Mouse (Mus musculus) Patski (cell line): ENCODE results near the gene Tmem210. TPM values are rescaled to one million over a fixed set of nuclear protein-coding genes. Genes with fewer than 3 reads are reported as not detected.

Experiments used
- ATAC-seq: fragments of 100-300 bp; one replicate; pipeline ENCODE4 v1.8.0; 2021
- CTCF ChIA-PET: fragments of 350-600 bp; sonication (Branson Sonifier 250); formaldehyde crosslinking; loops from one replicate; lab custom pipeline; 2022; ENCODE audit warnings: inconsistent platforms; lab: Charles Lee
- POLR2A ChIA-PET: fragments of 350-600 bp; sonication (Branson Sonifier 250); formaldehyde crosslinking; loops from one replicate; lab custom pipeline; 2022; ENCODE audit warnings: antibody characterized with exemption, inconsistent platforms; lab: Charles Lee
- DNase-seq: peaks from one replicate; pipeline ENCODE4 v3.0.0-alpha.2; 2011; ENCODE audit warnings: low read depth, low spot score
- H3K27me3 ChIP-seq: fragments of 371-371 bp; one replicate; pipeline ENCODE4 v1.5.1; 2021
- CTCF ChIP-seq: fragments of 100-300 bp; IDR thresholded peaks from one replicate; pipeline ENCODE4 v1.5.1; 2021
- in situ Hi-C: fragments of 300-500 bp; cut with MboI; formaldehyde crosslinking; loops from 3 replicates; pipeline ENCODE4 v1.11.1; 2018; ENCODE audit warnings: low pct_unique_long_range_greater_than_20kb, mixed read lengths
- polyA plus RNA-seq: library from polyadenylated mRNA; unstranded; gene quantifications from one replicate; pipeline ENCODE4 v1.2.3, GENCODE M21; 2021

Gene Tmem210
- polyA plus RNA-seq, 1 experiment from 2014 or later, result not detected

- POLR2A ChIA-PET, result no interaction called here
- TF ChIP-seq CTCF, result peak; percentile 90
- DNase-seq (no peak), ATAC-seq (no peak)
- H3K27me3 ChIP-seq, result no peaks in the 10 kb centered on the region
- CTCF ChIA-PET, result interaction anchor here (0.9 to 2.6 kb wide), 12 partner anchors 9 to 122 kb away, joined by 3 to 13 read pairs (median 4); partner anchors contain the start of genes AL732309.1, Lrrc26 and Tmem210
- in situ Hi-C loops, result loop anchor here (5.0 kb wide), 1 partner anchor 53 kb away; the partner anchor contains the start of gene Man1b1
Measured at GRCm38 (mm10) chr2:25278928-25279882, 8.7 kb upstream of the Tmem210 start.

- no peaks in the 10 kb centered on the region for H3K27me3 ChIP-seq
- no peak for ATAC-seq
- ChIA-PET CTCF (interaction anchor here (1.3 kb wide), 1 partner anchor 9 kb away, joined by 3 read pairs; no protein-coding TSS in a partner anchor), POLR2A (interaction anchor here (1.8 kb wide), 1 partner anchor 11 kb away, joined by 6 read pairs; no protein-coding TSS in a partner anchor)
- in situ Hi-C loops, result no loop called here
- TF ChIP-seq CTCF, result no peak
- DNase-seq, result no peak
Measured at GRCm38 (mm10) chr2:25285551-25285950, 2.4 kb upstream of the Tmem210 start.

- no peak for TF ChIP-seq CTCF
- in situ Hi-C loops, result no loop called here
- CTCF ChIA-PET, result no interaction called here
- POLR2A ChIA-PET, result interaction anchor here (1.8 kb wide), 1 partner anchor 11 kb away, joined by 6 read pairs; no protein-coding TSS in a partner anchor
- ATAC-seq, result no peak
- no peaks in the 10 kb centered on the region for H3K27me3 ChIP-seq
- no peak for DNase-seq
Measured at GRCm38 (mm10) chr2:25286314-25286713, 1.6 kb upstream of the Tmem210 start.

- no peak for ATAC-seq
- no peak for TF ChIP-seq CTCF
- ChIA-PET POLR2A (interaction anchor here (0.5 kb wide), 1 partner anchor 27 kb away, joined by 4 read pairs; no protein-coding TSS in a partner anchor), CTCF (interaction anchor here (3.3 kb wide), 1 partner anchor 8 kb away, joined by 12 read pairs; no protein-coding TSS in a partner anchor)
- DNase-seq, result no peak
- in situ Hi-C loops, result no loop called here
- H3K27me3 ChIP-seq, result no peaks in the 10 kb centered on the region
Measured at GRCm38 (mm10) chr2:25286837-25287636, 908 bp upstream of the Tmem210 start.

GRCm38 (mm10) chr2:25288734-25289345, 895 bp downstream of the Tmem210 start:
- POLR2A ChIA-PET, result interaction anchor here (0.9 kb wide), 1 partner anchor 32 kb away, joined by 3 read pairs; no protein-coding TSS in a partner anchor
- no peaks in the 10 kb centered on the region for H3K27me3 ChIP-seq
- DNase-seq, result no peak
- CTCF ChIA-PET, result interaction anchor here (1.5 to 3.3 kb wide), 3 partner anchors 10 to 60 kb away, joined by 4 to 12 read pairs (median 7); no protein-coding TSS in a partner anchor
- no peak for ATAC-seq
- in situ Hi-C loops, result no loop called here
- no peak for TF ChIP-seq CTCF

GRCm38 (mm10) chr2:25289651-25290050, 1.7 kb downstream of the Tmem210 start, which contains the start of gene Lrrc26:
Lrrc26 (plus strand) TSS chr2:25289915.
- POLR2A ChIA-PET, result no interaction called here
- H3K27me3 ChIP-seq, result peaks cover 1% of the 10 kb centered on the region
- CTCF ChIA-PET, result interaction anchor here (1.5 to 3.3 kb wide), 3 partner anchors 11 to 61 kb away, joined by 4 to 12 read pairs (median 7); no protein-coding TSS in a partner anchor
- in situ Hi-C loops, result no loop called here
- DNase-seq (no peak), ATAC-seq (no peak)
- no peak for TF ChIP-seq CTCF

- in situ Hi-C loops, result no loop called here
- ChIA-PET CTCF (interaction anchor here (1.5 to 3.3 kb wide), 3 partner anchors 12 to 62 kb away, joined by 3 to 12 read pairs (median 4); no protein-coding TSS in a partner anchor), POLR2A (interaction anchor here (1.1 kb wide), 1 partner anchor 18 kb away, joined by 6 read pairs; the partner anchor contains the start of genes Anapc2 and Ssna1)
- DNase-seq, result no peak
- no peak for TF ChIP-seq CTCF
- peaks cover 7% of the 10 kb centered on the region for H3K27me3 ChIP-seq
- ATAC-seq, result no peak
Measured at GRCm38 (mm10) chr2:25290101-25290815, 2.3 kb downstream of the Tmem210 start.

GRCm38 (mm10) chr2:25290816-25291130, 2.8 kb downstream of the Tmem210 start:
- no peak for ATAC-seq
- ChIA-PET POLR2A (interaction anchor here (1.1 kb wide), 1 partner anchor 19 kb away, joined by 6 read pairs; the partner anchor contains the start of genes Anapc2 and Ssna1), CTCF (interaction anchor here (1.5 kb wide), 1 partner anchor 62 kb away, joined by 3 read pairs; no protein-coding TSS in a partner anchor)
- in situ Hi-C loops, result no loop called here
- DNase-seq, result no peak
- H3K27me3 ChIP-seq, result peaks cover 12% of the 10 kb centered on the region
- TF ChIP-seq CTCF, result no peak
